Mouse (Mus musculus): ENCODE measurements around the gene Smtnl2. TPM values are rescaled to one million over a fixed set of nuclear protein-coding genes. Genes with fewer than 3 reads are reported as not detected.
A peak's percentile ranks its signal among the peaks of the same experiment; 100 is the strongest.

The Smtnl2 gene
- polyA plus RNA-seq, 1 experiment from 2014 or later = 4.9 TPM

DNA sequence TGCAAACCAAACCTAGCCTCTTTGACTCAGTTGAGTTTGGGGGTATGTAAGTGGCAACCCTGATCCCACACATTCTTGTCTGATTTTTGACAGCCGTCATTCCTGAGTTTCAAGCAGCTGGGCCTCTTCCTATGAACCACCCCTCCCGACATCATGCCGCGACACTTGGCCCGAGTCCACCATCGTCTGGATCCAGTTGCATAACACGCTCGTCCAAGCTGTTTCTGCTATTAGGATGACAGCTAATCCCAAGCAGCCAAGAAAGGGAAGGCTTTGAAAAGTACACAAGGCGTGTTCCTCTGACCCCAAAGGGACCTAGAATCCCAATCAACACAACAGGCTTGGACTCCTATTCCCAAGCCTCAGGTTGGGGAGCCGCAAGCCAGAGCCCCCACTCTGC is 14.4 kb downstream of the Smtnl2 start:
- no peak overlapping the region for H3K4me2 ChIP-seq (ENCODE audit: low read depth, low read length)
- no peaks in the 10 kb centered on the region for H3K4me1 ChIP-seq (ENCODE audit: control insufficient read depth, low read depth, low read length)
- no peaks in the 10 kb centered on the region for H3K27me3 ChIP-seq (ENCODE audit: control insufficient read depth, insufficient read depth, low read depth, low read length)
- no peak overlapping the region for H3K9ac ChIP-seq (ENCODE audit: low read depth, low read length)
- no peak overlapping the region for H3K4me3 ChIP-seq (ENCODE audit: low read depth, low read length)
- H3K27ac ChIP-seq (ENCODE audit: low read length) = no peak overlapping the region
- ATAC-seq (ENCODE audit: low read depth) = no peak
- H3K9me3 ChIP-seq (replicated peaks; ENCODE audit: control insufficient read depth, low read length) = no peaks in the 10 kb centered on the region
- WGBS (ENCODE audit: insufficient replicate concordance) = 68% methylated on average over 10 of the region's 10 CpGs
- no peaks in the 10 kb centered on the region for H3K36me3 ChIP-seq (ENCODE audit: control insufficient read depth, insufficient read depth)

DNA sequence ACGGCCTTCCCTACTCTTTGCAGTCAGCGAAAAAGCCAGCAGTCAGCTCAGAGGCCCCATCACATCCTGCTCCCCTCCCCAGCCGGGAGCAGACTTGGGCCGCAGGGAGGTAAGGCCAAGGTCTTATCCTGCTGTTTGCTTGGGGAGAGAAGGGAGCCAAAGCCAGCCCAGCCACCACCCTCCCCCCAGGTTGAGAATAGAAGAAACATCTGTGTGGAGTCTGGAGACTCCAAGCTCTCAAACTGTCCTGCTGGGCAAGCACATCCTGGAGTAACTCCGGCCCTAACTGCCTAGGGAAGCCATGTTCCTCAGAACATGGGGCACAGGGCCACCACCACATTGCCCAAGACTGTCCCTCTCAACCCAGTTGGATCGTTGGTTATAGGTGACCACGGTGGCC is 14.9 kb downstream of the Smtnl2 start:
- WGBS (ENCODE audit: insufficient replicate concordance) = 61% methylated on average over 7 of the region's 7 CpGs
- no peaks in the 10 kb centered on the region for H3K9me3 ChIP-seq (replicated peaks; ENCODE audit: control insufficient read depth, low read length)
- H3K4me3 ChIP-seq (ENCODE audit: low read depth, low read length) = no peak overlapping the region
- H3K4me2 ChIP-seq (ENCODE audit: low read depth, low read length) = no peak overlapping the region
- no peak overlapping the region for H3K27ac ChIP-seq (ENCODE audit: low read length)
- H3K27me3 ChIP-seq (ENCODE audit: control insufficient read depth, insufficient read depth, low read depth, low read length) = no peaks in the 10 kb centered on the region
- H3K9ac ChIP-seq (ENCODE audit: low read depth, low read length) = no peak overlapping the region
- no peaks in the 10 kb centered on the region for H3K4me1 ChIP-seq (ENCODE audit: control insufficient read depth, low read depth, low read length)
- H3K36me3 ChIP-seq (ENCODE audit: control insufficient read depth, insufficient read depth) = no peaks in the 10 kb centered on the region
- ATAC-seq (ENCODE audit: low read depth) = 0 out of 2 replicates have a peak, but pooled peaks have one; percentile 16

DNA sequence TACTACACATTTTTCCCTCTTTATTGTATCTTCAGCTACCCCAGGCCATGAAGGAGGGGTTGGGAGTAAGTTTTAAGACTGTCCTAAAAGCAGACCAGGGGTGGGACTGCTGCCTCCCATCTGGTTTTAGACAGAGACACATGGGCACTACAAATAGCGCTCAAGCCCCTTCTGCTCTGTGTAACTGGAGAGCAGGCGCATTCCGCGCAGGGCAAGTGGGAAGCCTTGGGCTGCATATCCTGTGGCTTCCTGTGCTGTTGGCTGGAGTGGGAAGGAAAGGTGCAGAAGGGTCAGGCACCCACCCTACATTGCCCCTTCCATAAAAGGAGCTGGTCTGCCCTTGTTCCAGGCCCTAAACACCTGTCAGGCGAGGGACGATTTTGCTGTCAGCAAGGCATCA is 15.9 kb downstream of the Smtnl2 start:
- Histone ChIP-seq H3K4me3 (ENCODE audit: low read depth, low read length) (no peak overlapping the region), H3K27me3 (ENCODE audit: control insufficient read depth, insufficient read depth, low read depth, low read length) (no peaks in the 10 kb centered on the region), H3K27ac (ENCODE audit: low read length) (no peak overlapping the region), H3K9ac (ENCODE audit: low read depth, low read length) (no peak overlapping the region), H3K9me3 (replicated peaks; ENCODE audit: control insufficient read depth, low read length) (no peaks in the 10 kb centered on the region), H3K4me2 (ENCODE audit: low read depth, low read length) (no peak overlapping the region), H3K4me1 (ENCODE audit: control insufficient read depth, low read depth, low read length) (no peaks in the 10 kb centered on the region), H3K36me3 (ENCODE audit: control insufficient read depth, insufficient read depth) (no peaks in the 10 kb centered on the region)
- ATAC-seq (ENCODE audit: low read depth) = no peak
- 74% methylated on average over 6 of the region's 6 CpGs for WGBS (ENCODE audit: insufficient replicate concordance)

DNA sequence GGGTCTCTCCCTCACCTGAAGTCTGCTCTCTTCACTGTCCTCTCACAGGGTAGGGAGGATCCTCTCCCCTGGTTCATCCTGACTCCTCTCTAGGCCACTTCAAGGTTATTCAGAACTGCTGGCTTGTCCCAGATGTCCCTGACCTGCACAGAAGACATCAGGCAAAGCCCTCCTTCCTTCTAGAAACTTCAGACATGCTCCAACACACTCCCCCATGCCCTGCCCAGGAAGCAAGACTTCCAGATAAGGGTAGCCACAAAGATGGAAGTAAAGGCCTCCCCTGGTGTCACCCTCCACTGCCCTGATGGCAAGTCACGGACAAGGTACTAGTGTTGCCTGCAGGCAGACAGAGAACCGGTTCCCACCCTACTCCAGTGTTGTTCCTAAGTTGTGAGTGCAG is 16.8 kb downstream of the Smtnl2 start:
- no peak for ATAC-seq (ENCODE audit: low read depth)
- 36% methylated on average over 2 of the region's 2 CpGs for WGBS (ENCODE audit: insufficient replicate concordance)
- no peak overlapping the region for H3K4me2 ChIP-seq (ENCODE audit: low read depth, low read length)
- no peaks in the 10 kb centered on the region for H3K36me3 ChIP-seq (ENCODE audit: control insufficient read depth, insufficient read depth)
- H3K27ac ChIP-seq (ENCODE audit: low read length) = no peak overlapping the region
- no peak overlapping the region for H3K9ac ChIP-seq (ENCODE audit: low read depth, low read length)
- no peak overlapping the region for H3K4me3 ChIP-seq (ENCODE audit: low read depth, low read length)
- no peaks in the 10 kb centered on the region for H3K4me1 ChIP-seq (ENCODE audit: control insufficient read depth, low read depth, low read length)
- no peaks in the 10 kb centered on the region for H3K9me3 ChIP-seq (replicated peaks; ENCODE audit: control insufficient read depth, low read length)
- no peaks in the 10 kb centered on the region for H3K27me3 ChIP-seq (ENCODE audit: control insufficient read depth, insufficient read depth, low read depth, low read length)

DNA sequence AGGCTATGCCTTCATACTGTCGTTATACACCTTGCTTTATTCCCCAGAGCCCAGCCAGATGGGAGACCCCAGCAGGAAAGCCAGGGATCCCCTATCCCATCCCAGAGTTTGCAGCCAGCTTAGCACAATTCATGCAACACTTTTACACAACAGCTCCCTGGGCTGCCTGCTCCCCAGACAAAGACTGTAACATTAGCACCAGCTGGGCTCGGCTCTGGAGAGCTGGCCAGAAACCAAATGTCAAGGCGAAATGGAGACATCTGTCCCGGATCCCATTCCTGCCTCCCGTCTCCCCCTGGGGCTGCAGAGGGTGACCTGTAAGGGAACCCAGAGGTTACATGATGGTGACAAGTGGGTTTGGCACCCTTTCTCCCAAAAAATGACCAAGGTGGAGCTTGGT is 17.8 kb downstream of the Smtnl2 start:
- Histone ChIP-seq H3K9me3 (replicated peaks; ENCODE audit: control insufficient read depth, low read length) (no peaks in the 10 kb centered on the region), H3K9ac (ENCODE audit: low read depth, low read length) (no peak overlapping the region), H3K36me3 (ENCODE audit: control insufficient read depth, insufficient read depth) (no peaks in the 10 kb centered on the region), H3K27ac (ENCODE audit: low read length) (no peak overlapping the region), H3K4me1 (ENCODE audit: control insufficient read depth, low read depth, low read length) (no peaks in the 10 kb centered on the region), H3K4me3 (ENCODE audit: low read depth, low read length) (no peak overlapping the region), H3K27me3 (ENCODE audit: control insufficient read depth, insufficient read depth, low read depth, low read length) (no peaks in the 10 kb centered on the region), H3K4me2 (ENCODE audit: low read depth, low read length) (no peak overlapping the region)
- WGBS (ENCODE audit: insufficient replicate concordance) = 55% methylated on average over 5 of the region's 5 CpGs
- ATAC-seq (ENCODE audit: low read depth) = no peak

DNA sequence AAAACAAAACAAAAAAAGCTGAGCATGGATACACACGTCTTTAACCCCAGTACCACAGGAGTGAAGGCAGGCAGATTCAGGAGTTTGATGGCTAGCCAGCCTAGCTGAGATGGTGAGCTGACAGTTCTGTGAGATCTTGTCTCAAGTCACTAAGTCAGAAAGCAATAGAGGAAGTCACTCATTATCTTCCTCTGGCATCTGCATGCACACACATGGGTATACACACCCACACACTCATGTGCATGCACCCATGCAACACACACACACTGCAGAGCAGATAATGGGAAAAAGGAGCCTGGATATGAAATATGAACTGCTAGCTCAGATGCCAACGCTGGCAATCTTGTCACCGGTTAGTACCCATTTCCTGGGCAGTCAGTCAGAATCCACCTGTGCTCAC is 18.3 kb downstream of the Smtnl2 start:
- WGBS (ENCODE audit: insufficient replicate concordance) = 62% methylated on average over 3 of the region's 3 CpGs
- Histone ChIP-seq H3K36me3 (ENCODE audit: control insufficient read depth, insufficient read depth) (no peaks in the 10 kb centered on the region), H3K27me3 (ENCODE audit: control insufficient read depth, insufficient read depth, low read depth, low read length) (no peaks in the 10 kb centered on the region), H3K4me2 (ENCODE audit: low read depth, low read length) (no peak overlapping the region), H3K4me1 (ENCODE audit: control insufficient read depth, low read depth, low read length) (no peaks in the 10 kb centered on the region), H3K4me3 (ENCODE audit: low read depth, low read length) (no peak overlapping the region), H3K27ac (ENCODE audit: low read length) (no peak overlapping the region), H3K9me3 (replicated peaks; ENCODE audit: control insufficient read depth, low read length) (no peaks in the 10 kb centered on the region), H3K9ac (ENCODE audit: low read depth, low read length) (no peak overlapping the region)
- ATAC-seq (ENCODE audit: low read depth) = no peak

DNA sequence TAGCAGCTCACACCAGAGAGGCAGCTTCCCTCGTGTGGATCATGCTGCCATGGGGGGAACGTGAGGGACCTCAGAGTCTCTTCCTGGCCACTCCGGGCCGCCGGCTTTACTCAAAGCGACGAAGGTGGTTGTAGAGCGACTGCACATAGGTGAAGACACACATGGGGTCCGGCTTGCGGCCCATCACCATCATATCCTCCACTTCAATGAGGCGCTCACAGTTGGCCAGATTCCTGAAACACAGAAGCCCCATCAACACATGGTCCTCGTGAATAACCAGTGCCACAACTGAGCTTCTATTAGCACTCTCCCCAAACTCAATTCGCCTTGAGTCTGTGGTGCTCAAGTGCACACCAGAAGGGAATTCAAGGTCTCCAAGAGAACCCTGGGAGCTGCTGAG is 20.3 kb downstream of the Smtnl2 start:
- no peaks in the 10 kb centered on the region for H3K27me3 ChIP-seq (ENCODE audit: control insufficient read depth, insufficient read depth, low read depth, low read length)
- no peak overlapping the region for H3K4me3 ChIP-seq (ENCODE audit: low read depth, low read length)
- H3K36me3 ChIP-seq (ENCODE audit: control insufficient read depth, insufficient read depth) = no peaks in the 10 kb centered on the region
- H3K9me3 ChIP-seq (replicated peaks; ENCODE audit: control insufficient read depth, low read length) = no peaks in the 10 kb centered on the region
- no peak overlapping the region for H3K9ac ChIP-seq (ENCODE audit: low read depth, low read length)
- H3K27ac ChIP-seq (ENCODE audit: low read length) = no peak overlapping the region
- no peak for ATAC-seq (ENCODE audit: low read depth)
- no peaks in the 10 kb centered on the region for H3K4me1 ChIP-seq (ENCODE audit: control insufficient read depth, low read depth, low read length)
- WGBS (ENCODE audit: insufficient replicate concordance) = 73% methylated on average over 13 of the region's 13 CpGs
- no peak overlapping the region for H3K4me2 ChIP-seq (ENCODE audit: low read depth, low read length)

DNA sequence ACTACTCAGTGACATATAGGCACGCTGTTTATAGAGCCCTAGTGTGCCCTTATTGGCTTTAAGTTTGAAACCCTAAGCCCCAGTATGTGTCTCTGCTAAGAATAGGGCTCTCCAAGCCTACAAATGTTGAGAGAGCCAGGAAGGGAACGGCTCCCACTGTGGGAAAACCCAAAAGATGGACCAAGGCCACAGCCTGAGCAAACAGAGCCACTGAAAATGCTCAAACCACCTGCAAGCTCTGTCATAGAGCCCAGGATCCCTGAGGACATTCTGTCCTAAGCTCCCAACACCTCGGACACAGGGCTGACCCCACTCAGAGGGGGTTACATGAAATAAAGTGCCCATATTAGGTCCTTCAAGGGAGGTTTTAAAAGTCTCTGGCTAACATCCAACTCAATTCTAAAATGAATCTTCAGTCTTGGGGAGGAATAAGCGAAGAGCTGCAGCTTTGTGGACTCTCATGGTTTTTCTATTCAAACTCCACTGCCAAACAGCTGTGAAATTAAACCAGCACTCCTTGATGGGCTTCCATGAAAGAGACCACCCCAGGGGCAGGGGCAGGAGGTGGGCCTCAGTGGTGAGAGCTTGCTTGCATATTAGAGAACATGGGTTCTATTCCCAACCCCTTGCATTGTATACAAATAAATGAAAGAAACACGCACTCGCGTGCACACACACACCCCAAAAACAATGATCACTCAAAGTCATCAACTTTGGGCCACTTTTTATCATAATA is 21.9 kb downstream of the Smtnl2 start:
- Histone ChIP-seq H3K4me3 (ENCODE audit: low read depth, low read length) (no peak overlapping the region), H3K36me3 (ENCODE audit: control insufficient read depth, insufficient read depth) (no peaks in the 10 kb centered on the region), H3K4me2 (ENCODE audit: low read depth, low read length) (no peak overlapping the region), H3K27me3 (ENCODE audit: control insufficient read depth, insufficient read depth, low read depth, low read length) (no peaks in the 10 kb centered on the region), H3K9me3 (replicated peaks; ENCODE audit: control insufficient read depth, low read length) (no peaks in the 10 kb centered on the region), H3K4me1 (ENCODE audit: control insufficient read depth, low read depth, low read length) (no peaks in the 10 kb centered on the region), H3K9ac (ENCODE audit: low read depth, low read length) (no peak overlapping the region), H3K27ac (ENCODE audit: low read length) (no peak overlapping the region)
- no peak for ATAC-seq (ENCODE audit: low read depth)
- WGBS (ENCODE audit: insufficient replicate concordance) = 66% methylated on average over 7 of the region's 7 CpGs

DNA sequence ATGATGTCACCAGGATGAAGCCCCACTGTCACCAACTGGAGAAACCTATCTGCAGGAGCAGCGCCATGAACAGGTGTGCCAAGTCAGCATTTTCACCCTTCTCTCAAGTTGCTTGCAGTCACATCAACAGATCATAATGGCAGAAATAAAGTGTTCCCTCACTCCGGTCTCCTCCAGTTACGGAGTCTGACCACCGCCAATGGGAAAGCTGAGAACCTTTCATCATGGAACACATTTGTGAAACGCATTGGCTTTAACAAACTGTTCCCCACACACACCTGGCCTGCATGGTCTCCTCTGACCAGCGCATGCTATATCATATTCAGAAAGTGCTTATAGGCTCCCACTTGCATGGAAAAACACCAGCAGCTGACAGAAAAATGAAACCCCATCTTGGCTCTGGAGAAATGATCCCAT is 23.4 kb downstream of the Smtnl2 start:
- Histone ChIP-seq H3K4me3 (ENCODE audit: low read depth, low read length) (no peak overlapping the region), H3K27ac (ENCODE audit: low read length) (no peak overlapping the region), H3K36me3 (ENCODE audit: control insufficient read depth, insufficient read depth) (no peaks in the 10 kb centered on the region), H3K27me3 (ENCODE audit: control insufficient read depth, insufficient read depth, low read depth, low read length) (no peaks in the 10 kb centered on the region), H3K9ac (ENCODE audit: low read depth, low read length) (no peak overlapping the region), H3K4me2 (ENCODE audit: low read depth, low read length) (no peak overlapping the region), H3K9me3 (replicated peaks; ENCODE audit: control insufficient read depth, low read length) (no peaks in the 10 kb centered on the region), H3K4me1 (ENCODE audit: control insufficient read depth, low read depth, low read length) (no peaks in the 10 kb centered on the region)
- 78% methylated on average over 6 of the region's 6 CpGs for WGBS (ENCODE audit: insufficient replicate concordance)
- ATAC-seq (ENCODE audit: low read depth) = no peak
